ENCODE assay signal across 9 mouse cellular contexts in genomic region chr7:4690387-4690786, GRCm38 (mm10). TPM values are rescaled to one million over a fixed set of nuclear protein-coding genes. Genes with fewer than 3 reads are reported as not detected.
DNase-seq lines count a peak whose midpoint lies in the region; ATAC-seq and TF ChIP-seq lines count a peak whose summit lies in the region.
"Had no signal": no experiment of that assay in that cellular context is flagged by ENCODE, and none has a peak within 500 bp of the region (broad histone marks: within the 10 kb centered on the region; RNA-seq: fewer than 3 reads in every experiment).

Brsk1 (plus strand) TSS chr7:4690604.

- no peak for TF ChIP-seq CTCF in liver, adult 2 months (IDR thresholded peaks at IDR 0.05; ENCODE audit: low read depth, low read length)

- no peak within 1 kb of the TSS for H3K27ac ChIP-seq in liver, adult 2 months (replicated peaks; ENCODE audit: insufficient read depth, low read depth, low read length)
- peak within 1 kb of the TSS; percentile 95 for H3K27ac ChIP-seq in neural tube, embryonic 11.5 days (ENCODE audit: low read depth, low read length)

- 0 out of 2 replicates have a peak, but pooled peaks cover under 1% of the 10 kb centered on the region for H3K4me1 ChIP-seq in liver, adult 2 months (ENCODE audit: control insufficient read depth, insufficient read depth, low read length)
- peaks cover 3% of the 10 kb centered on the region; the same call in 1 of the 2 replicates for H3K4me1 ChIP-seq in neural tube, embryonic 11.5 days (ENCODE audit: control insufficient read depth, insufficient read depth, low read length)

- WGBS in liver, adult 2 months, result 2% methylated on average over 9 of the region's 18 CpGs
- WGBS in neural tube, embryonic 11.5 days, result 7% methylated on average over 4 of the region's 18 CpGs

- TF ChIP-seq POLR2A in liver, adult 2 months (IDR thresholded peaks at IDR 0.05; ENCODE audit: extremely low read depth, insufficient read depth, low read length), result no peak

- no peaks in the 10 kb centered on the region for H3K27me3 ChIP-seq in liver, adult 2 months (ENCODE audit: control insufficient read depth, insufficient read depth, low read length)
- no peaks in the 10 kb centered on the region for H3K27me3 ChIP-seq in neural tube, embryonic 11.5 days (ENCODE audit: control insufficient read depth, insufficient read depth, low read length)

- H3K9me3 ChIP-seq in neural tube, embryonic 11.5 days (ENCODE audit: control insufficient read depth, low read length), result no peaks in the 10 kb centered on the region
- H3K9me3 ChIP-seq: megakaryocyte, embryonic 14.5 days had no signal

- peak; percentile 53 for DNase-seq in CD4-positive, CD25-positive, alpha-beta regulatory T cell, adult 2 months (ENCODE audit: low read depth, low spot score)
- DNase-seq in embryo, embryonic 11.5 days (ENCODE audit: low read depth, low spot score), result peak; percentile 82
- DNase-seq in kidney, postnatal 14 days, result peak; percentile 60
- no peak for DNase-seq in liver, adult 2 months (ENCODE audit: extremely low read depth, low read depth, low spot score)
- DNase-seq in neural tube, embryonic 11.5 days (ENCODE audit: low spot score), result peak; percentile 92
- no peak for DNase-seq in urinary bladder, adult 2 months (ENCODE audit: low spot score)

- no peak for ATAC-seq in CD4-positive, CD25-positive, alpha-beta regulatory T cell, adult 4 months
- peak; percentile 37 for ATAC-seq in granulocyte monocyte progenitor cell, adult 5-6 weeks (replicated peaks; ENCODE audit: poor library complexity, severe bottlenecking)
- peak; percentile 87 for ATAC-seq in neural tube, embryonic 11.5 days (ENCODE audit: insufficient read depth, low FRiP score, low TSS enrichment)

- peak within 1 kb of the TSS; percentile 83 for H3K4me2 ChIP-seq in neural tube, embryonic 11.5 days (ENCODE audit: low read depth)

- H3K4me3 ChIP-seq in liver, adult 2 months (ENCODE audit: insufficient read depth, low read depth, low read length), result peak within 1 kb of the TSS; percentile 49; the same call in 1 of the 2 replicates
- peak within 1 kb of the TSS; percentile 99 for H3K4me3 ChIP-seq in neural tube, embryonic 11.5 days (ENCODE audit: low read depth, low read length)
- H3K4me3 ChIP-seq: megakaryocyte, embryonic 14.5 days had no signal

- H3K79me2 ChIP-seq in liver, adult 2 months (ENCODE audit: control insufficient read depth, insufficient read depth, low read length), result no peaks in the 10 kb centered on the region

- no peaks in the 10 kb centered on the region for H3K36me3 ChIP-seq in liver, adult 2 months (ENCODE audit: control insufficient read depth, insufficient read depth, low read length)
- peaks cover 8% of the 10 kb centered on the region for H3K36me3 ChIP-seq in neural tube, embryonic 11.5 days (ENCODE audit: control insufficient read depth, insufficient read depth, low read length)

- H3K9ac ChIP-seq in liver, adult 2 months (ENCODE audit: low read depth, low read length), result peak within 1 kb of the TSS; percentile 8; the same call in 1 of the 2 replicates
- peak within 1 kb of the TSS; percentile 100 for H3K9ac ChIP-seq in neural tube, embryonic 11.5 days (ENCODE audit: low read length)

RNA-seq across cellular contexts. Expression of gene Brsk1, which starts in this region (rescaled TPM):
- not detected for polyA plus RNA-seq in CD4-positive, CD25-positive, alpha-beta regulatory T cell, adult 4 months (2017; shearing (Covaris generic))
- total RNA-seq in granulocyte monocyte progenitor cell, adult 5-6 weeks (2014; fragmentation: Nextera tagmentation), result not detected in 2 replicates
- not detected in 2 replicates for total RNA-seq in granulocyte monocyte progenitor cell, adult 5-6 weeks (2017)
- 0.07 and 0.09 TPM in 2 replicates for total RNA-seq in liver, adult 2 months (2014; rRNA removed)
- 0.27 and 0.40 TPM in 2 replicates for polyA plus RNA-seq in liver, adult 2 months (2012; rRNA removed)
- polyA plus RNA-seq in neural tube, embryonic 11.5 days (2014; fragmentation: Nextera tagmentation; extraction: Ambion mirVana), result 2.7 and 3.4 TPM in 2 replicates
- polyA plus RNA-seq in urinary bladder, adult 2 months (2012; rRNA removed), result 10.1 and 12.8 TPM in 2 replicates

Comparison
In these comparisons a context has a peak if more than half of its experiments do, and no peak if none do; other contexts are left out.
1. Peak in ATAC-seq in granulocyte monocyte progenitor cell, adult 5-6 weeks; RNA of the gene not detected or under 1 TPM.
2. DNase-seq: peak in CD4-positive, CD25-positive, alpha-beta regulatory T cell, adult 2 months (single experiment), embryo, embryonic 11.5 days (single experiment), kidney, postnatal 14 days (single experiment) and neural tube, embryonic 11.5 days (single experiment); none in liver, adult 2 months (single experiment) and urinary bladder, adult 2 months (single experiment).